Comparison of ENCODE assay signal across 20 mouse cellular contexts in the genomic region with DNA sequence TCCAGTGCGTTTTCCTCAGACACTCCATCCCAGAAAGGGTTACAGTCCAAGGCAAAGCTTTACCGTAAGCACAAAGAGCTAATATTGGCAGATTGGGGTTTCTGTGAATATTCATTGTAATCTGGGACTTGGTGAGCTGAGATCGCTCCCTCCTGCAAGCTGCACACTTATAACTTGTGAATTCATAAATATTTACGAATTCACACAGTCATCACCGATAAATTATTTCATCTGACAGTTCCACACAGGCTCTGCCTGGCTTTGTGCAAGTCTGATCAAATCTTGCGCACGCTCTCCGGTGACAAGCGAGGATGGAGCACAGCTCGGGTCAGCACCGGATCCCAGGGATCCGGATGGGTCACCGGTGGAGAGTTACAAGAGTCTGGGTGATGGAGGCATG. TPM values are rescaled to one million over a fixed set of nuclear protein-coding genes. Genes with fewer than 3 reads are reported as not detected.
DNase-seq lines count a peak whose midpoint lies in the region; ATAC-seq and TF ChIP-seq lines count a peak whose summit lies in the region.
"Had no signal": no experiment of that assay in that cellular context is flagged by ENCODE, and none has a peak within 500 bp of the region (broad histone marks: within the 10 kb centered on the region; RNA-seq: fewer than 3 reads in every experiment).

No protein-coding gene starts in this region.

- 75% methylated on average over 13 of the region's 13 CpGs for WGBS in heart, embryonic 13.5 days
- 41% methylated on average over 13 of the region's 13 CpGs for WGBS in midbrain, embryonic 16.5 days

- no peaks in the 10 kb centered on the region for H3K36me3 ChIP-seq in heart, embryonic 13.5 days
- H3K36me3 ChIP-seq in testis, adult 2 months (ENCODE audit: control insufficient read depth, insufficient read depth, low read length): no peaks in the 10 kb centered on the region
- no peaks in the 10 kb centered on the region for H3K36me3 ChIP-seq in midbrain, embryonic 16.5 days (ENCODE audit: control insufficient read depth, insufficient read depth, low read length)
- H3K36me3 ChIP-seq: embryonic facial prominence, embryonic 15.5 days; heart, embryonic 12.5 days had no signal

- intact Hi-C loops in heart, postnatal 14 days (cut with DNase I): no loop called here

- no peak for TF ChIP-seq CTCF in testis, adult 2 months (IDR thresholded peaks at IDR 0.05; ENCODE audit: control insufficient read depth, insufficient read depth, insufficient replicate concordance, low read depth, low read length)

- no peak overlapping the region for H3K4me3 ChIP-seq in heart, embryonic 13.5 days
- no peak overlapping the region for H3K4me3 ChIP-seq in testis, adult 2 months (ENCODE audit: control insufficient read depth, low read depth, low read length)
- no peak overlapping the region for H3K4me3 ChIP-seq in midbrain, embryonic 16.5 days (ENCODE audit: low read depth, low read length)
- H3K4me3 ChIP-seq: embryonic facial prominence, embryonic 15.5 days; heart, embryonic 12.5 days had no signal

- peak overlapping the region; percentile 59; the same call in 1 of the 2 replicates for H3K9ac ChIP-seq in heart, embryonic 13.5 days
- peak overlapping the region; percentile 2; the same call in 1 of the 2 replicates for H3K9ac ChIP-seq in midbrain, embryonic 16.5 days (ENCODE audit: low read depth, low read length)
- H3K9ac ChIP-seq: embryonic facial prominence, embryonic 15.5 days; heart, embryonic 12.5 days had no signal

- no peak for DNase-seq in heart, postnatal 14 days
- no peak for DNase-seq in testis, postnatal 14 days (ENCODE audit: low spot score)
- DNase-seq in adrenal gland, adult 8-10 months: no peak
- DNase-seq in embryo, embryonic 11 days: no peak
- DNase-seq in right cerebral cortex, postnatal 36 days (ENCODE audit: low spot score in 2 of 2): no peak
- DNase-seq: adrenal gland, postnatal 14 days; cerebellum, postnatal 36 days; kidney, adult 9 months; thymus, adult 18-20 months had no signal

- H3K4me1 ChIP-seq in heart, embryonic 13.5 days: peaks cover 23% of the 10 kb centered on the region
- H3K4me1 ChIP-seq in testis, adult 2 months (ENCODE audit: control insufficient read depth, insufficient read depth, low read length): no peaks in the 10 kb centered on the region
- H3K4me1 ChIP-seq in midbrain, embryonic 16.5 days (ENCODE audit: control insufficient read depth, insufficient read depth, low read length): peaks cover 23% of the 10 kb centered on the region

- no peak overlapping the region for H3K4me2 ChIP-seq in heart, embryonic 13.5 days
- no peak overlapping the region for H3K4me2 ChIP-seq in midbrain, embryonic 16.5 days (ENCODE audit: low read length)
- H3K4me2 ChIP-seq: embryonic facial prominence, embryonic 15.5 days; heart, embryonic 12.5 days; liver, embryonic 11.5 days had no signal

- no peak for TF ChIP-seq POLR2A in testis, adult 2 months (IDR thresholded peaks at IDR 0.05; ENCODE audit: control insufficient read depth, low read depth, low read length)

- no peaks in the 10 kb centered on the region for H3K27me3 ChIP-seq in heart, embryonic 13.5 days (replicated peaks)
- no peaks in the 10 kb centered on the region for H3K27me3 ChIP-seq in testis, adult 2 months (ENCODE audit: control insufficient read depth, insufficient read depth, low read length)
- no peaks in the 10 kb centered on the region for H3K27me3 ChIP-seq in midbrain, embryonic 16.5 days (ENCODE audit: control insufficient read depth, insufficient read depth, low read depth, low read length)
- H3K27me3 ChIP-seq: heart, embryonic 12.5 days had no signal

- no peak for ATAC-seq in heart, embryonic 13.5 days (ENCODE audit: extremely low read depth, insufficient number of reproducible peaks, low FRiP score, low TSS enrichment)
- 0 out of 2 replicates have a peak, but pooled peaks have one; percentile 34 for ATAC-seq in midbrain, embryonic 16.5 days

- H3K9me3 ChIP-seq in heart, embryonic 13.5 days: no peaks in the 10 kb centered on the region
- no peaks in the 10 kb centered on the region for H3K9me3 ChIP-seq in midbrain, embryonic 16.5 days (replicated peaks; ENCODE audit: control insufficient read depth, low read length, poor library complexity, severe bottlenecking)
- H3K9me3 ChIP-seq: embryonic facial prominence, embryonic 15.5 days; heart, embryonic 12.5 days had no signal

- peak overlapping the region; percentile 82 for H3K27ac ChIP-seq in heart, embryonic 13.5 days (replicated peaks)
- peak overlapping the region; percentile 20; the same call in 1 of the 2 replicates for H3K27ac ChIP-seq in testis, adult 2 months (ENCODE audit: control insufficient read depth, insufficient read depth, low read depth, low read length)
- peak overlapping the region; percentile 67 for H3K27ac ChIP-seq in midbrain, embryonic 16.5 days (ENCODE audit: low read length)
- H3K27ac ChIP-seq: embryonic facial prominence, embryonic 15.5 days had no signal

RNA-seq across cellular contexts. Expression of gene Gm26897, which starts 16.4 kb away (rescaled TPM):
- not detected in 2 replicates for polyA plus RNA-seq in heart, embryonic 13.5 days (2015; fragmentation: Nextera tagmentation; extraction: Ambion mirVana)
- not detected for total RNA-seq in heart, postnatal 14 days (2021)
- polyA plus RNA-seq in testis, adult 2 months (2012; rRNA removed): not detected in 2 replicates
- not detected in 2 replicates for polyA plus RNA-seq in midbrain, embryonic 16.5 days (2015; fragmentation: Nextera tagmentation; extraction: Ambion mirVana)
- total RNA-seq in adrenal gland, adult 8-10 months (2022): not detected
- total RNA-seq: adrenal gland, postnatal 14 days; ES-E14; gastrocnemius, adult 18-20 months; layer of hippocampus, adult 18-20 months; left cerebral cortex, postnatal 14 days had no signal
- polyA plus RNA-seq: embryonic facial prominence, embryonic 15.5 days; heart, embryonic 12.5 days; liver, embryonic 11.5 days; small intestine, adult 2 months had no signal

Comparison
In these comparisons a context has a peak if more than half of its experiments do, and no peak if none do; other contexts are left out.
1. H3K27ac ChIP-seq: peak in every context shown above with its lines; median percentile 82 in heart, embryonic 13.5 days; 67 in midbrain, embryonic 16.5 days; 20 in testis, adult 2 months.